Mouse (Mus musculus) G1E (cell line): ENCODE measurements around the gene Hivep3.

ENCODE experiments used
- CTCF ChIP-seq: IDR thresholded peaks from 2 replicates; pipeline ENCODE4 v1.5.1; 2012; ENCODE audit warnings: low read depth, low read length, inconsistent platforms, mixed read lengths
- GATA1 ChIP-seq: IDR thresholded peaks from 2 replicates; pipeline ENCODE4 v1.6.1; 2012; ENCODE audit warnings: borderline replicate concordance, low read length, inconsistent platforms, mixed read lengths
- GATA2 ChIP-seq: IDR thresholded peaks from 2 replicates; pipeline ENCODE4 v1.6.1; 2012; ENCODE audit warnings: low read depth, low read length, inconsistent platforms, borderline replicate concordance
- TAL1 ChIP-seq: conservative IDR thresholded peaks from 2 replicates; pipeline ENCODE4 v1.6.1; 2012; ENCODE audit warnings: low read depth, low read length, inconsistent platforms, mixed read lengths

DNA sequence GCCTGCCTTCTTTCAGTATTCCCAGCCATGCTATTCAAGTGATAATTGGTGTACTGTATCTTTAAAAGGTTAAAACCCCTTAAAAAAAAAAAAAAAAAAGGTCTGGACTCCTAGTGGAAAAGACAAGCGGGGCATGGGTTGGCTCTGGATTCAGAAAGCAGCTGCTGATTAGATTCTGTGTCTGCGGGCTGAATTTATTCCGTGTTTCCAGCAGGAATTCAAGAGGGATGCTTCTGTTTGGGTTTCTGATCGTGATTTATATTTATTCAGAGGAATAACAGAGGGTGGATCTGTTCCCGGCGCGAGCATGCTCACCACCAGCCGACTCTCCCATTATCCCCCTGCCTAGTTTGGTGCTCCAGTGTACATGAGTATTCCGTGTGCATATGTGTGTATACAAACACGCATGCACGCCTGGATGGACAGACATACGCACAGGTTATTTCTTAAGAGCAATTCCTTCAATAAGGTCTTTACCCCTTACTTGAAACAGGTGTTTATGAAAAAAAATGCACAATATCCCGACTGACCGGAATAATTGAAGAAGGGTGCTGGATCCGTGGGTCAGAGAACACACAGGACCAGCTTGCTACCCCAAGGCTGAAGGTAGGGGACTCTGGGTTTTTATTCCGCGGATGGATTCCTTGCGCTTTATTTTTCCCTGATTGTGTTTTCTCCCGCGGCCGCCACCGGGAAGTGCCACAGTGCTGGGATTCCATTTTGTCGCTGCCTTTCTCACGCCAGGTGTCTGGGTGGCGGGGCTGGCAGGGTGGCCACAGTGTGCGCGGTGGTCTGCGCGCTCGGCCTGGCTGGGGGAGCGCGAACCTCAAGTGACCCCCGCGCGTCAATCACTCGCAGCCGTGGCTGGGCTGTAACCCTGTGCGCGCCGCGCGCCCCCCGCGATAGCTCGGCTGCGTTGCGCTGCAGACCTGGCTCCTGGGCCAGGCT lies 80.9 kb downstream of the Hivep3 start:
- TF ChIP-seq GATA1 (no peak), CTCF (no peak), TAL1 (no peak), GATA2 (no peak)
